Mouse (Mus musculus) layer of hippocampus, postnatal 25 days (tissue): ENCODE measurements around the gene Socs7. TPM values are rescaled to one million over a fixed set of nuclear protein-coding genes. Genes with fewer than 3 reads are reported as not detected.

Experiments
- DNase-seq, 2 experiments: peaks; one replicate each; pipeline ENCODE4 v3.0.0; 2022; ENCODE audit warnings: mixed read lengths in 2 of 2, low spot score in 1 of 2; ENCODE audit errors: extremely low spot score in 1 of 2
- total RNA-seq, 2 experiments: library from RNA; stranded (reverse); gene quantifications; 2 replicates each; pipeline ENCODE4 v1.2.3; 2021

Gene Socs7
- total RNA-seq, 2 experiments from 2014 or later: 79.6 to 80.0 TPM

GRCm38 (mm10) chr11:97383017-97383416 is 20.7 kb downstream of the Socs7 start:
- no peak for DNase-seq

- no peak for DNase-seq
These were observed 21.4 kb downstream of the Socs7 start for GRCm38 (mm10) chr11:97383764-97384163.

GRCm38 (mm10) chr11:97387811-97388210 is 25.5 kb downstream of the Socs7 start:
- no peak for DNase-seq

- no peak for DNase-seq
These were observed 26.8 kb downstream of the Socs7 start for GRCm38 (mm10) chr11:97389127-97389526.

- DNase-seq: no peak
These were observed 31.3 kb downstream of the Socs7 start for GRCm38 (mm10) chr11:97393658-97394057.

GRCm38 (mm10) chr11:97394146-97394545 is 31.8 kb downstream of the Socs7 start:
- no peak for DNase-seq

GRCm38 (mm10) chr11:97398506-97398905 is 36.2 kb downstream of the Socs7 start:
- DNase-seq: no peak

GRCm38 (mm10) chr11:97399958-97400710 is 37.8 kb downstream of the Socs7 start:
- peak; percentile 63 to 69 for DNase-seq

GRCm38 (mm10) chr11:97401082-97401481 is 38.7 kb downstream of the Socs7 start:
- no peak for DNase-seq

- DNase-seq: no peak
These were observed 39.5 kb downstream of the Socs7 start for GRCm38 (mm10) chr11:97401686-97402435.

- no peak for DNase-seq
These were observed 40.4 kb downstream of the Socs7 start for GRCm38 (mm10) chr11:97402746-97403145.

- no peak for DNase-seq
These were observed 41.3 kb downstream of the Socs7 start for GRCm38 (mm10) chr11:97403614-97404183.

- no peak for DNase-seq
These were observed 41.9 kb downstream of the Socs7 start for GRCm38 (mm10) chr11:97404184-97404760.

- no peak for DNase-seq
These were observed 42.4 kb downstream of the Socs7 start for GRCm38 (mm10) chr11:97404761-97405190.

- DNase-seq: no peak
These were observed 44.0 kb downstream of the Socs7 start for GRCm38 (mm10) chr11:97406094-97406951.

GRCm38 (mm10) chr11:97407456-97407855 is 45.1 kb downstream of the Socs7 start:
- DNase-seq: no peak

GRCm38 (mm10) chr11:97408171-97408570 is 45.8 kb downstream of the Socs7 start:
- DNase-seq: peak in 1 of 2 experiments; percentile 79

- no peak for DNase-seq
These were observed 48.6 kb downstream of the Socs7 start for GRCm38 (mm10) chr11:97410958-97411357.

GRCm38 (mm10) chr11:97412117-97412516 is 49.8 kb downstream of the Socs7 start:
- no peak for DNase-seq

GRCm38 (mm10) chr11:97412808-97413347 is 50.5 kb downstream of the Socs7 start:
- DNase-seq: no peak
